8 mouse cellular contexts compared by ENCODE assay signal in the genomic region with DNA sequence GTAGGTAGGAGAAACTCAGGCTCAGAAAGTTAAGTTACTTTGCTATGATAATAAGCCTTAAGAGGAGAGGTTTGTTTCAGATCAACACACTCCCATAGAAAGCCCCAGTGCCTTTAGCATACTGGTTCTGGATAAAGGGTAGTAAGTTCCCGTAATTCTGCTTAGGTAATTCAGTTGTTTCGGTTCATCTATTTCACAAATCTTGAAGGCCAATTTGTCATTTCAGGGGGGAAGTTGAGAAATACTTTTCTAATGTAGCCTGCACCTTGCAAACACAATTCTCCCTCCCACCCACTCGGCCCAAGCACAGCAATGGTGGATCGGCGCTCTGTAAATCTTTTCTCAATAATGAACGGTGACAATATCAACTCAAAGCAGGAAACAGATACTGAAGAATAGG. TPM values are rescaled to one million over a fixed set of nuclear protein-coding genes. Genes with fewer than 3 reads are reported as not detected.
DNase-seq lines count a peak whose midpoint lies in the region; ATAC-seq and TF ChIP-seq lines count a peak whose summit lies in the region.

No protein-coding gene starts in this region.

- H3K9me3 ChIP-seq in forebrain, embryonic 12.5 days, result 0 out of 2 replicates have a peak, but pooled peaks cover 10% of the 10 kb centered on the region
- no peaks in the 10 kb centered on the region for H3K9me3 ChIP-seq in limb, embryonic 14.5 days (ENCODE audit: control insufficient read depth, low read length)
- H3K9me3 ChIP-seq in neural tube, embryonic 13.5 days, result peaks cover 11% of the 10 kb centered on the region

- H3K27ac ChIP-seq in layer of hippocampus, adult 2 months, result no peak overlapping the region
- H3K27ac ChIP-seq in forebrain, embryonic 12.5 days, result no peak overlapping the region
- no peak overlapping the region for H3K27ac ChIP-seq in limb, embryonic 14.5 days (replicated peaks; ENCODE audit: low read depth, low read length)
- no peak overlapping the region for H3K27ac ChIP-seq in neural tube, embryonic 13.5 days (replicated peaks)

- no peaks in the 10 kb centered on the region for H3K36me3 ChIP-seq in forebrain, embryonic 12.5 days (replicated peaks)
- no peaks in the 10 kb centered on the region for H3K36me3 ChIP-seq in limb, embryonic 14.5 days (ENCODE audit: control insufficient read depth, insufficient read depth, low read length)
- no peaks in the 10 kb centered on the region for H3K36me3 ChIP-seq in neural tube, embryonic 13.5 days

- no peak for ATAC-seq in forebrain, embryonic 12.5 days (ENCODE audit: low FRiP score)
- no peak for ATAC-seq in limb, embryonic 14.5 days (ENCODE audit: low FRiP score, low read depth)
- ATAC-seq in neural tube, embryonic 13.5 days (ENCODE audit: low read depth), result no peak
- no peak for ATAC-seq in activated CD4-positive, CD25-positive, alpha-beta regulatory T cell, adult 4 months

- H3K4me2 ChIP-seq in forebrain, embryonic 12.5 days, result peak overlapping the region; percentile 88
- peak overlapping the region; percentile 88 for H3K4me2 ChIP-seq in limb, embryonic 14.5 days (replicated peaks; ENCODE audit: low read depth, low read length, severe bottlenecking)
- peak overlapping the region; percentile 95 for H3K4me2 ChIP-seq in neural tube, embryonic 13.5 days

- H3K4me1 ChIP-seq in forebrain, embryonic 12.5 days, result peaks cover 6% of the 10 kb centered on the region
- peaks cover 9% of the 10 kb centered on the region; the same call in 1 of the 2 replicates for H3K4me1 ChIP-seq in limb, embryonic 14.5 days (ENCODE audit: control insufficient read depth, insufficient read depth, low read length)
- peaks cover 10% of the 10 kb centered on the region for H3K4me1 ChIP-seq in neural tube, embryonic 13.5 days (replicated peaks)

- TF ChIP-seq POLR2A in limb, embryonic 14.5 days (IDR thresholded peaks at IDR 0.05; ENCODE audit: borderline replicate concordance, extremely low read depth, insufficient read depth, insufficient read length), result no peak

- DNase-seq in layer of hippocampus, adult 2 months (ENCODE audit: low spot score in 2 of 2), result no peak
- DNase-seq in layer of hippocampus, adult 8-10 months (ENCODE audit: low spot score in 2 of 2), result no peak
- no peak for DNase-seq in limb, embryonic 14.5 days (ENCODE audit: low spot score)
- DNase-seq in gastrocnemius, adult 18-20 months (ENCODE audit: low spot score), result no peak
- DNase-seq in left cerebral cortex, adult 18-20 months (ENCODE audit: low spot score in 2 of 2), result no peak

- no peak overlapping the region for H3K9ac ChIP-seq in forebrain, embryonic 12.5 days
- no peak overlapping the region for H3K9ac ChIP-seq in limb, embryonic 14.5 days (ENCODE audit: low read depth, low read length, severe bottlenecking)
- H3K9ac ChIP-seq in neural tube, embryonic 13.5 days, result no peak overlapping the region

- TF ChIP-seq CTCF in layer of hippocampus, adult 2 months (conservative IDR thresholded peaks at IDR 0.05), result no peak

- H3K4me3 ChIP-seq in layer of hippocampus, adult 2 months, result peak overlapping the region; percentile 80
- H3K4me3 ChIP-seq in forebrain, embryonic 12.5 days (replicated peaks), result peak overlapping the region; percentile 69; the same call in 1 of the 2 replicates
- H3K4me3 ChIP-seq in limb, embryonic 14.5 days (replicated peaks; ENCODE audit: low read length), result peak overlapping the region; percentile 75
- 0 out of 2 replicates have a peak overlapping the region, but pooled peaks have one; percentile 60 for H3K4me3 ChIP-seq in neural tube, embryonic 13.5 days

- H3K27me3 ChIP-seq in forebrain, embryonic 12.5 days, result no peaks in the 10 kb centered on the region
- no peaks in the 10 kb centered on the region for H3K27me3 ChIP-seq in limb, embryonic 14.5 days (ENCODE audit: control insufficient read depth, insufficient read depth, low read length)
- H3K27me3 ChIP-seq in neural tube, embryonic 13.5 days, result peaks cover 10% of the 10 kb centered on the region

- 89% methylated on average over 6 of the region's 6 CpGs for WGBS in forebrain, embryonic 12.5 days
- 80% methylated on average over 6 of the region's 6 CpGs for WGBS in limb, embryonic 14.5 days
- WGBS in neural tube, embryonic 13.5 days, result 80% methylated on average over 6 of the region's 6 CpGs

RNA-seq across cellular contexts. Expression of a gene that starts 0.4 kb away (rescaled TPM):
- 10 to 100 TPM; 39.2 to 44.8 TPM for total RNA-seq in layer of hippocampus, adult 2 months (2021)
- 10 to 100 TPM; 39.7 to 49.7 (median 43.9) TPM for total RNA-seq in layer of hippocampus, adult 8-10 months (2022)
- 23.8 and 26.5 TPM in 2 replicates for polyA plus RNA-seq in forebrain, embryonic 12.5 days (2016; fragmentation: Nextera tagmentation; extraction: Ambion mirVana)
- polyA plus RNA-seq in limb, embryonic 14.5 days (2012; rRNA removed), result 27.0 and 27.8 TPM in 2 replicates
- polyA plus RNA-seq in limb, embryonic 14.5 days (2014; fragmentation: Nextera tagmentation; extraction: Ambion mirVana), result 48.9 and 50.9 TPM in 2 replicates
- 39.8 and 42.3 TPM in 2 replicates for polyA plus RNA-seq in neural tube, embryonic 13.5 days (2015; fragmentation: Nextera tagmentation; extraction: Ambion mirVana)
- polyA plus RNA-seq in activated CD4-positive, CD25-positive, alpha-beta regulatory T cell, adult 4 months (2017; shearing (Covaris generic)), result 100 to 1,000 TPM; 113 to 139 TPM
- total RNA-seq in gastrocnemius, adult 18-20 months (2021), result 100 to 1,000 TPM; 451 to 474 TPM
- 10 to 100 TPM; 30.0 to 31.7 TPM for total RNA-seq in left cerebral cortex, adult 18-20 months (2021)

Comparison
In these comparisons a context has a peak if more than half of its experiments do, and no peak if none do; other contexts are left out.
1. RNA of a gene that starts 0.4 kb away (total RNA-seq): 451 to 474 TPM in gastrocnemius, adult 18-20 months; 39.7 to 49.7 TPM in layer of hippocampus, adult 8-10 months, 39.2 to 44.8 TPM in layer of hippocampus, adult 2 months and 30.0 to 31.7 TPM in left cerebral cortex, adult 18-20 months; every median in the first group is over 4 times any median in the second.
2. Peak in every context shown above with its lines, with median percentiles within 50 percentile points of each other: H3K4me3 ChIP-seq and H3K4me2 ChIP-seq.